Mouse (Mus musculus): ENCODE results near the gene Kif5a. TPM values are rescaled to one million over a fixed set of nuclear protein-coding genes. Genes with fewer than 3 reads are reported as not detected.

Gene Kif5a
- polyA plus RNA-seq, 1 experiment from 2014 or later = 117 TPM

DNA sequence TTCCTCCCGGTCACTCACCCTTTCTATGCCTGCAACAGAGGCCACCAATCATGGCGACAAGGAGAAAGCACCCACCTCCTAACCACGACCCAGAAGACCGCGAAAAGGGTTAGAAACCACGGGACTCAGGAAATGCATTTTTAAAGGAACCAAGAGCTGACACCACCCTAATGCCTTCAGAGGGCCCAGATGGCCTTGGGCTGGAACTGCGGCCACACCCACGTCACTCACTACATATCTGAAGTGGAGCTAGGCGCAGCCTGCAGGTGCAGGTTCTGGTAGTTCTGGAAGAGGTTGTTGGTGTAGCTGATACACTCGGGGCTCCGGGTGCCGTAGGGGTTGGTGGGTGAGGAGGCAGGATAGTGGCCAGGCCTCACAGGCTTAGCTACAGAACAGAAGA lies 32.5 kb downstream of the Kif5a start:
- no peak overlapping the region for H3K27ac ChIP-seq (ENCODE audit: low read depth, low read length)
- no peak overlapping the region for H3K4me3 ChIP-seq (ENCODE audit: low read depth, low read length)
- WGBS = 93% methylated on average over 12 of the region's 12 CpGs
- H3K4me2 ChIP-seq (ENCODE audit: low read depth, low read length) = no peak overlapping the region
- no peak overlapping the region for H3K9ac ChIP-seq (replicated peaks; ENCODE audit: low read depth, low read length)
- H3K36me3 ChIP-seq (ENCODE audit: control insufficient read depth, insufficient read depth, low read length) = peaks cover 52% of the 10 kb centered on the region
- ATAC-seq (ENCODE audit: low read depth) = no peak
- H3K4me1 ChIP-seq (ENCODE audit: control insufficient read depth, insufficient read depth, low read length) = no peaks in the 10 kb centered on the region
- H3K9me3 ChIP-seq (ENCODE audit: control insufficient read depth, low read length) = no peaks in the 10 kb centered on the region
- H3K27me3 ChIP-seq (ENCODE audit: control insufficient read depth, insufficient read depth, low read length) = no peaks in the 10 kb centered on the region

DNA sequence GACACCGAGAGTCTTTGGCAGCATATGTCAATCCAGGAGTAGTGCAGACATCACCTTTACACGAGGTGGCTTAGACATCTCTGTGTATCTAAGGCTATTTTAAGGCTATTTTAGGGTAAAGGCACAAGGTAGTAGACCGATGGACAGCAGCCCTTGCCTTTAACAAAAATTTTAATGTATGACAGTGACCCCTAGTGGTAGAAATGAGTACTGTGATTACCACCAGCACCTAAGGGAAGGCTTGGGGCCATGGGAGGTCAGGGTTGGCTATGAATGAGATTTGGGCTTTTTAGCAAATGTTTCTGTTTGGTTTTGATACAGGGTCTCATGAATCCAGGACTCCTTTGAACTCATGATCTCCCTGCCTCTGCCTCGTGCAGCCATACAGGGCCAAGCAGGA lies 34.3 kb downstream of the Kif5a start:
- H3K9me3 ChIP-seq (ENCODE audit: control insufficient read depth, low read length) = no peaks in the 10 kb centered on the region
- no peaks in the 10 kb centered on the region for H3K4me1 ChIP-seq (ENCODE audit: control insufficient read depth, insufficient read depth, low read length)
- WGBS = 16% methylated on average over 4 of the region's 4 CpGs
- H3K9ac ChIP-seq (replicated peaks; ENCODE audit: low read depth, low read length) = no peak overlapping the region
- H3K4me3 ChIP-seq (ENCODE audit: low read depth, low read length) = no peak overlapping the region
- H3K27me3 ChIP-seq (ENCODE audit: control insufficient read depth, insufficient read depth, low read length) = no peaks in the 10 kb centered on the region
- H3K4me2 ChIP-seq (ENCODE audit: low read depth, low read length) = no peak overlapping the region
- peaks cover 50% of the 10 kb centered on the region for H3K36me3 ChIP-seq (ENCODE audit: control insufficient read depth, insufficient read depth, low read length)
- ATAC-seq (ENCODE audit: low read depth) = no peak; the same call in 1 of the 2 replicates
- no peak overlapping the region for H3K27ac ChIP-seq (ENCODE audit: low read depth, low read length)

DNA sequence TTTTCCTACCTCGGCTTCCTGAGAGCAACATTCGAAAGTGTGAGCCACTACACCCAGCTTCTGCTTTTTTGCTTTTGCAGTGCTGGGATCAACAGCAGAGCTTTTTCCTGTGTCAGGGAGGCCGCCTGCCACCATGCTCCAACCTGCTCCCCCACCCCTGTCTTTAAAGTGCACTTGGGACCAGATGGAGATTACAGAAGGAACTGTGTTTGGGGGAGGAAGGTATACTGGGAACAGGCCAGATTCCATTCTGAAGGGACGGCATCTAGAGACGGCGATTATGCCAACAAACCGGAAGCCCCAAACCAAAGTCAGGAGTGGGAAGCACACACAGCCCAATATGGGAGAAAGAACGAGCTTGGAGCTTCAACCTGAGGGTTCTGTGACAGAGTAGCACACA lies 36.0 kb downstream of the Kif5a start:
- Histone ChIP-seq H3K4me3 (ENCODE audit: low read depth, low read length) (no peak overlapping the region), H3K4me2 (ENCODE audit: low read depth, low read length) (no peak overlapping the region), H3K9ac (replicated peaks; ENCODE audit: low read depth, low read length) (no peak overlapping the region), H3K27me3 (ENCODE audit: control insufficient read depth, insufficient read depth, low read length) (no peaks in the 10 kb centered on the region), H3K4me1 (ENCODE audit: control insufficient read depth, insufficient read depth, low read length) (no peaks in the 10 kb centered on the region), H3K36me3 (ENCODE audit: control insufficient read depth, insufficient read depth, low read length) (peaks cover 43% of the 10 kb centered on the region), H3K27ac (ENCODE audit: low read depth, low read length) (no peak overlapping the region), H3K9me3 (ENCODE audit: control insufficient read depth, low read length) (no peaks in the 10 kb centered on the region)
- WGBS = 88% methylated on average over 8 of the region's 8 CpGs
- ATAC-seq (ENCODE audit: low read depth) = no peak

DNA sequence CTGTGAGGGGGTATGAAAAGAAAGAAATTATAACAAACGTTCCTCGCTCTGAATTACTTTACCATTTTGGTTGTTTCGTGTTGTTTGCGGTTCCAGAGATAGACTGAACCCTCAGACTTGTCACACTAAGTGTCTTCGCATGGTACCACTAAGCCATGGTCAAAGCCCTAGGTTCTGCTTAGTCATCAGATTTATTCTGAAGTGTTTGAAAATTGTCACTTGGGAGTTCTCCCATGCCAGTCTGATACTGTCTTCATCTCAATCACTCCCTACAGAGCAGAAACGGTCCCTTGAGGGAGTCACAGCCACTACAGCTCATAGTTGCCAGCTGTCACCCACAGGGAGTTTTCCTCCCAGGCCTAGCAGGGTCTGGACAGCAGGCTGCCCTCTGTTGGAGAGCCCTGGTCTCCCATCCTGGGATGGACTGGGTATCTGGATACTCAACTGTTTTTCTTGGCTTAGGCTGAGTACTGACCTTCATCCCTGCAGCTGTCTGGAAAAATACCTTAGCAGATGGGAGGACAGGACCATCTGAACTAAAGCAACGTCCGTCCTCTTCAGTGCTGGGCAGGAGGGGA lies 36.7 kb downstream of the Kif5a start:
- Histone ChIP-seq H3K9ac (replicated peaks; ENCODE audit: low read depth, low read length) (no peak overlapping the region), H3K4me2 (ENCODE audit: low read depth, low read length) (no peak overlapping the region), H3K27me3 (ENCODE audit: control insufficient read depth, insufficient read depth, low read length) (no peaks in the 10 kb centered on the region), H3K4me1 (ENCODE audit: control insufficient read depth, insufficient read depth, low read length) (no peaks in the 10 kb centered on the region), H3K27ac (ENCODE audit: low read depth, low read length) (no peak overlapping the region), H3K36me3 (ENCODE audit: control insufficient read depth, insufficient read depth, low read length) (peaks cover 38% of the 10 kb centered on the region), H3K9me3 (ENCODE audit: control insufficient read depth, low read length) (no peaks in the 10 kb centered on the region), H3K4me3 (ENCODE audit: low read depth, low read length) (no peak overlapping the region)
- ATAC-seq (ENCODE audit: low read depth) = no peak
- 65% methylated on average over 8 of the region's 8 CpGs for WGBS

DNA sequence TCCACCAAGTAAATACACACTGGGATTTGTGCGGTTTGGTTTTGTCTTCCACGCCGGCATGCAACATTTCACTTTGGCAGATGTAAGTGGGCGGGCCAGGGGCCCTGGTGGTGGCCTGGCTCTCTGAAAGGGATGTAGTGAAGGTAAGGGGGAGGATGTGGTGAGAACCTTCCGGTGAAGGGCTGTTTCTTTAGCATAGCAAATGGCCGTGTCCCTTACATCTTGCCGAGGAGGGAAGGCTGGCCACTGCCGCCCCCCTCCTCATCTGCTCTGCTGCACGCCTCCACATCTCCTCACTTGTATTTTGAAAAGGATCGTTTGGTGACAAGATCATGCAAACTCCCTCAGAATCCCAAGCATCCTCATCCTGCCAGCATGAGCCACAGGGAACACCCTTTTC lies 37.4 kb downstream of the Kif5a start:
- peaks cover 33% of the 10 kb centered on the region for H3K36me3 ChIP-seq (ENCODE audit: control insufficient read depth, insufficient read depth, low read length)
- H3K4me3 ChIP-seq (ENCODE audit: low read depth, low read length) = no peak overlapping the region
- H3K9ac ChIP-seq (replicated peaks; ENCODE audit: low read depth, low read length) = no peak overlapping the region
- no peak overlapping the region for H3K27ac ChIP-seq (ENCODE audit: low read depth, low read length)
- H3K4me2 ChIP-seq (ENCODE audit: low read depth, low read length) = no peak overlapping the region
- ATAC-seq (ENCODE audit: low read depth) = no peak
- H3K27me3 ChIP-seq (ENCODE audit: control insufficient read depth, insufficient read depth, low read length) = no peaks in the 10 kb centered on the region
- 13% methylated on average over 10 of the region's 10 CpGs for WGBS
- no peaks in the 10 kb centered on the region for H3K9me3 ChIP-seq (ENCODE audit: control insufficient read depth, low read length)
- no peaks in the 10 kb centered on the region for H3K4me1 ChIP-seq (ENCODE audit: control insufficient read depth, insufficient read depth, low read length)

DNA sequence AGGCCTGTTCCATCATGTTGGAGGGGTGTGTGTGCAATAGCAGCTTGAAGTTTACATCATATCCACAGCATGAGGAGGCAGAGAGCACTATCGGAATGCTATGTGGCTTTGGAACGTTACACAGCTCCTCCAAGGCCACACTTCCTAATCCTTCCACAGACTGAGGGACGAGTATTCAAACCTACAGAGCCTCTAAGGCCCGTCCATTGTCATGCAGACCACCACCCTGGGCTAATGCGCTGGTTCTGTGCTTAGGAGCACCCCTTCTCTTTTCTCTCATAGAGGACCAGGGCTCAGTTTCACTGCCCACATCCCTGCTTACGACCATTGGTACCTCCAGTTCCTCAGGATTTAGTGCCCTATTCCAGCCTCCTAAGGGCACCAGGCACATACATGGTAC lies 37.9 kb downstream of the Kif5a start:
- whole genome bisulfite sequencing = 26% methylated on average over 6 of the region's 6 CpGs
- no peak for ATAC-seq (ENCODE audit: low read depth)
- no peaks in the 10 kb centered on the region for H3K27me3 ChIP-seq (ENCODE audit: control insufficient read depth, insufficient read depth, low read length)

DNA sequence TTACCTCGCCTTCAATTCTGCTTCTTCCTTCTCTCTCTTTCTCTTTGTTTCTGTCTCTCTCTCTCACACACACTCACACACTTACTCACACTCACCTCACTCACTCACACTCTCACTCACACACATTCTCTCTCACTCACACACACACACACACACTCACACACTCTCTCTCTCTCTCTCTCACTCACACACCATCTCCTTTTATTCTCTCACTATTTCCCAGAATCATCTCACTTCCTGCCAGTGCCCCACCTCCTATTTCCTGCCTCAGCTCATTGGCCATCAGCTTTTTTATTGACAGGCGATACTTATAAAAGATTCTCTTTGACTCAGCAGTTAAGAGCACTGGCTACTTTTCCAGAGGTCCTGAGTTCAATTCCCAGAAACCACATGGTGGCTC lies 44.8 kb downstream of the Kif5a start:
- Histone ChIP-seq H3K9me3 (ENCODE audit: control insufficient read depth, low read length) (no peaks in the 10 kb centered on the region), H3K36me3 (ENCODE audit: control insufficient read depth, insufficient read depth, low read length) (no peaks in the 10 kb centered on the region), H3K4me3 (ENCODE audit: low read depth, low read length) (no peak overlapping the region), H3K27ac (ENCODE audit: low read depth, low read length) (no peak overlapping the region), H3K9ac (replicated peaks; ENCODE audit: low read depth, low read length) (no peak overlapping the region), H3K4me2 (ENCODE audit: low read depth, low read length) (no peak overlapping the region), H3K27me3 (ENCODE audit: control insufficient read depth, insufficient read depth, low read length) (no peaks in the 10 kb centered on the region), H3K4me1 (ENCODE audit: control insufficient read depth, insufficient read depth, low read length) (no peaks in the 10 kb centered on the region)
- 87% methylated on average over 2 of the region's 2 CpGs for WGBS
- no peak for ATAC-seq (ENCODE audit: low read depth)

More for the DNA sequence above, 37.9 kb downstream of the Kif5a start:
- Histone ChIP-seq H3K36me3 (ENCODE audit: control insufficient read depth, insufficient read depth, low read length) (peaks cover 28% of the 10 kb centered on the region), H3K27ac (ENCODE audit: low read depth, low read length) (no peak overlapping the region), H3K9ac (replicated peaks; ENCODE audit: low read depth, low read length) (no peak overlapping the region), H3K4me1 (ENCODE audit: control insufficient read depth, insufficient read depth, low read length) (no peaks in the 10 kb centered on the region), H3K4me2 (ENCODE audit: low read depth, low read length) (no peak overlapping the region), H3K9me3 (ENCODE audit: control insufficient read depth, low read length) (no peaks in the 10 kb centered on the region), H3K4me3 (ENCODE audit: low read depth, low read length) (no peak overlapping the region)

DNA sequence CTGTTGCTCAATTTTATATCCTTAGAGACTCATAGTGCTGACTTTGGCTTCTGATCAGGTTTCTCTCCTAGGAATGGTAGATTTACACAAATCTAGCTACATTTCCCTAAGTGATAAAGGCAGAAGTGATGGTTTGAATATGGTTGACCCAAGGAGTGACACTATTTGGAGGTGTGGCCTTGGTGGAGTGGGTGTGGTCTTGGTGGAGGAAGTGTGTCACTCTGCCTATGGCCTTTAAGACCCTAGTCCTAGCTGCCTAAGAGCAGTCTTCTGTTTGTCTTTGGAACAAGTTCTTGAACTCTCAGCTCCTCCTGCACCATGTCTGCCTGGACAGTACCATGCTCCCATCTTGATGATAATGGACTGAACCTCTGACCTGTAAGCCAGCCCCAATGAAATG lies 46.0 kb downstream of the Kif5a start:
- H3K27me3 ChIP-seq (ENCODE audit: control insufficient read depth, insufficient read depth, low read length) = no peaks in the 10 kb centered on the region
- H3K4me3 ChIP-seq (ENCODE audit: low read depth, low read length) = no peak overlapping the region
- H3K9me3 ChIP-seq (ENCODE audit: control insufficient read depth, low read length) = no peaks in the 10 kb centered on the region
- H3K9ac ChIP-seq (replicated peaks; ENCODE audit: low read depth, low read length) = no peak overlapping the region
- H3K36me3 ChIP-seq (ENCODE audit: control insufficient read depth, insufficient read depth, low read length) = no peaks in the 10 kb centered on the region
- H3K27ac ChIP-seq (ENCODE audit: low read depth, low read length) = no peak overlapping the region
- ATAC-seq (ENCODE audit: low read depth) = no peak
- no peak overlapping the region for H3K4me2 ChIP-seq (ENCODE audit: low read depth, low read length)
- no peaks in the 10 kb centered on the region for H3K4me1 ChIP-seq (ENCODE audit: control insufficient read depth, insufficient read depth, low read length)

DNA sequence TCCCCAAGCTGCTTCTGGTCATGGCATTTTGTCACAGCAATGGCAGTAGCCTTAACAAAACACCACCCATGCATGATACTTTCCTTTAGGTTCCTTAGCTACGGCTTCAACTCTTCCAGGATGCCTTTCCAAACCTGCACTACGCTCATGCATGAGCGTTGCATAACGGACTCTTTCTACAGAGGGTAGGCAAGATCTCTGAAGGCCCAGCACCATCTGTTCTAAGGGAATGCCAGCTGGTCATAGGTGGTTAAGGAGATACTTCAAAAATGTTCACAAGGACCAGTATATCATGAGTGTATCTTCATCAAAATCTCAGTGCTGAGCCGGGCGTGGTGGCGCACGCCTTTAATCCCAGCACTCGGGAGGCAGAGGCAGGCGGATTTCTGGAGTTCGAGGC lies 46.7 kb downstream of the Kif5a start:
- 94% methylated on average over 11 of the region's 11 CpGs for WGBS
- H3K4me3 ChIP-seq (ENCODE audit: low read depth, low read length) = no peak overlapping the region
- H3K9ac ChIP-seq (replicated peaks; ENCODE audit: low read depth, low read length) = no peak overlapping the region
- ATAC-seq (ENCODE audit: low read depth) = no peak
- H3K27ac ChIP-seq (ENCODE audit: low read depth, low read length) = no peak overlapping the region
- no peaks in the 10 kb centered on the region for H3K27me3 ChIP-seq (ENCODE audit: control insufficient read depth, insufficient read depth, low read length)
- no peaks in the 10 kb centered on the region for H3K4me1 ChIP-seq (ENCODE audit: control insufficient read depth, insufficient read depth, low read length)
- H3K9me3 ChIP-seq (ENCODE audit: control insufficient read depth, low read length) = no peaks in the 10 kb centered on the region
- no peaks in the 10 kb centered on the region for H3K36me3 ChIP-seq (ENCODE audit: control insufficient read depth, insufficient read depth, low read length)
- H3K4me2 ChIP-seq (ENCODE audit: low read depth, low read length) = no peak overlapping the region
